Mouse (Mus musculus): ENCODE measurements at regions not wholly inside any gene's neighbourhood (a gene's known extent, or its start where the extent isn't known, plus 50 kb on each side); places are given as distances from the start of the nearest gene placed in this dataset.

- no peak for DNase-seq
Measured at GRCm38 (mm10) chr17:14539651-14540050, 154.4 kb downstream of the Thbs2 start.

GRCm38 (mm10) chr17:14539191-14539590 lies 154.8 kb downstream of the Thbs2 start:
- no peak for DNase-seq

- no peak for DNase-seq
Measured at GRCm38 (mm10) chr17:14538527-14538926, 155.5 kb downstream of the Thbs2 start.

GRCm38 (mm10) chr17:14532979-14533314 lies 161.1 kb downstream of the Thbs2 start:
- DNase-seq: no peak

GRCm38 (mm10) chr17:14532298-14532978 lies 161.6 kb downstream of the Thbs2 start:
- DNase-seq: no peak

GRCm38 (mm10) chr17:14531796-14532195 lies 162.2 kb downstream of the Thbs2 start:
- no peak for DNase-seq

GRCm38 (mm10) chr17:14527691-14528090 lies 166.3 kb downstream of the Thbs2 start:
- DNase-seq: no peak

GRCm38 (mm10) chr17:14525255-14525654 lies 168.8 kb downstream of the Thbs2 start:
- DNase-seq: no peak

- peak; percentile 54 for DNase-seq
Measured at GRCm38 (mm10) chr17:14524426-14525236, 169.4 kb downstream of the Thbs2 start.

GRCm38 (mm10) chr17:14522011-14522410 lies 172.0 kb downstream of the Thbs2 start:
- no peak for DNase-seq

GRCm38 (mm10) chr17:14520565-14520964 lies 173.5 kb downstream of the Thbs2 start:
- peak; percentile 64 for DNase-seq

GRCm38 (mm10) chr17:14519367-14519766 lies 174.7 kb downstream of the Thbs2 start:
- no peak for DNase-seq

- no peak for DNase-seq
Measured at GRCm38 (mm10) chr17:14518216-14518615, 175.8 kb downstream of the Thbs2 start.

GRCm38 (mm10) chr17:14517368-14517767 lies 176.7 kb downstream of the Thbs2 start:
- DNase-seq: no peak

- peak; percentile 26 for DNase-seq
Measured at GRCm38 (mm10) chr17:14516097-14516496, 177.9 kb downstream of the Thbs2 start.

- no peak for DNase-seq
Measured at GRCm38 (mm10) chr17:14513454-14513853, 180.6 kb downstream of the Thbs2 start.

- no peak for DNase-seq
Measured at GRCm38 (mm10) chr17:14510486-14510885, 183.5 kb downstream of the Thbs2 start.

GRCm38 (mm10) chr17:14507111-14507510 lies 186.9 kb downstream of the Thbs2 start:
- DNase-seq: no peak

GRCm38 (mm10) chr17:14506123-14506522 lies 187.9 kb downstream of the Thbs2 start:
- no peak for DNase-seq

GRCm38 (mm10) chr17:14505415-14505814 lies 188.6 kb downstream of the Thbs2 start:
- DNase-seq: no peak

- DNase-seq: no peak
Measured at GRCm38 (mm10) chr17:14503670-14504069, 190.4 kb downstream of the Thbs2 start.

- no peak for DNase-seq
Measured at GRCm38 (mm10) chr17:14501341-14501740, 192.7 kb downstream of the Thbs2 start.

GRCm38 (mm10) chr17:14497086-14497485 lies 196.9 kb downstream of the Thbs2 start:
- no peak for DNase-seq

GRCm38 (mm10) chr17:14493751-14494320 lies 200.2 kb downstream of the Thbs2 start:
- DNase-seq: no peak

Data from cerebellum, adult 9-10 months (tissue).